Comparison of ENCODE assay signal across 7 mouse cellular contexts in the genomic region with DNA sequence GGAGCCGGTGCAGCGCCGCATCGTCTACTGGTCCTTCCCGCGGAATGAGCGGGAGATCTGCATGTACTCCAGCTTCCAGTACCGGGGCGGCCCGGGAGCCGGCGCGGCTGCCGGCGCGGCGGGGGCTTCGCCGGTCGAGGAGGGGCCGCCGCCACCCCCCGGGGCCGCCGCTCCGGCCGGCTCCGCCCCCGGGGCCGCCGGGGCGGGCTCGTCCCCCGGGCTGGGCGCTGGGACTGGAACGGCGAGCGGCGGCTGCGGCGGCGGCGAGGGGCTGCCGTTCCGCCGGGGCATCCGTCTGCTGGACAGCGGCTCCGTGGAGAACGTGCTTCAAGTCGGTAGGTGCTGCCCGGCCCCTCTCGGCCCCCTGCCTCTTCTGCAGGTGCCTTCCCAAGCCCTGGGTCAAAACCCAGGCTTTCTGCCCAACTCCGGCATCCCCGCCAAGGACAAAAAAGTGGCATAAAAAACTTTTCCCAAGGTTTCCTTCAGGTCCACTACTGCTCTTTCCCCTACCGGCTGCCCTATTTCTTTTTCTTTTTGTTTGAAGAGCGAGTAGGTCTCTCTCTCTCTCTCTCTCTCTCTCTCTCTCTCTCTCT. TPM values are rescaled to one million over a fixed set of nuclear protein-coding genes. Genes with fewer than 3 reads are reported as not detected.
DNase-seq lines count a peak whose midpoint lies in the region; ATAC-seq and TF ChIP-seq lines count a peak whose summit lies in the region.

No protein-coding gene starts in this region.

- no peak for TF ChIP-seq EP300 in heart, postnatal 0 days (IDR thresholded peaks at IDR 0.05; ENCODE audit: low read depth)

- DNase-seq in WW6 (ENCODE audit: low read depth, low spot score): peak; percentile 16
- DNase-seq in embryonic facial prominence, embryonic 10.5 days (ENCODE audit: low spot score): peak; percentile 68
- DNase-seq in heart, postnatal 0 days (ENCODE audit: low spot score): peak; percentile 22
- DNase-seq in kidney, postnatal 4 days: peak; percentile 51 to 65
- DNase-seq in lung, postnatal 14 days: peak; percentile 21
- DNase-seq in right cerebral cortex, postnatal 10 days (ENCODE audit: low spot score in 2 of 2): peak; percentile 35 to 36

- peak overlapping the region; percentile 90 for H3K27ac ChIP-seq in embryonic facial prominence, embryonic 10.5 days (replicated peaks)
- H3K27ac ChIP-seq in heart, postnatal 0 days (ENCODE audit: low read depth): peak overlapping the region; percentile 74; the same call in 1 of the 2 replicates

- TF ChIP-seq CTCF in E14TG2a.4 (conservative IDR thresholded peaks at IDR 0.05; ENCODE audit: low read length): no peak
- no peak for TF ChIP-seq CTCF in heart, postnatal 0 days (IDR thresholded peaks at IDR 0.05; ENCODE audit: low read depth)

- H3K4me2 ChIP-seq in heart, postnatal 0 days (ENCODE audit: low read depth, low read length): peak overlapping the region; percentile 99

- H3K9ac ChIP-seq in heart, postnatal 0 days (replicated peaks; ENCODE audit: low read depth, low read length): peak overlapping the region; percentile 67

- H3K4me3 ChIP-seq in E14TG2a.4 (replicated peaks; ENCODE audit: low read length): peak overlapping the region; percentile 92
- H3K4me3 ChIP-seq in embryonic facial prominence, embryonic 10.5 days: peak overlapping the region; percentile 81
- H3K4me3 ChIP-seq in heart, postnatal 0 days (ENCODE audit: low read depth, low read length): peak overlapping the region; percentile 95

- no peaks in the 10 kb centered on the region for H3K36me3 ChIP-seq in E14TG2a.4 (ENCODE audit: insufficient read depth, low read length)
- no peaks in the 10 kb centered on the region for H3K36me3 ChIP-seq in embryonic facial prominence, embryonic 10.5 days (replicated peaks)
- no peaks in the 10 kb centered on the region for H3K36me3 ChIP-seq in heart, postnatal 0 days (replicated peaks; ENCODE audit: control insufficient read depth, insufficient read depth, low read length)

- no peaks in the 10 kb centered on the region for H3K9me3 ChIP-seq in E14TG2a.4 (ENCODE audit: low read length)
- no peaks in the 10 kb centered on the region for H3K9me3 ChIP-seq in embryonic facial prominence, embryonic 10.5 days
- H3K9me3 ChIP-seq in heart, postnatal 0 days (replicated peaks; ENCODE audit: control insufficient read depth, low read length): no peaks in the 10 kb centered on the region

- peaks cover 14% of the 10 kb centered on the region for H3K4me1 ChIP-seq in E14TG2a.4 (replicated peaks; ENCODE audit: low read depth, low read length)
- peaks cover 20% of the 10 kb centered on the region for H3K4me1 ChIP-seq in embryonic facial prominence, embryonic 10.5 days
- H3K4me1 ChIP-seq in heart, postnatal 0 days (ENCODE audit: control insufficient read depth, insufficient read depth): no peaks in the 10 kb centered on the region; the same call in 1 of the 2 replicates

- peak; percentile 56 for ATAC-seq in heart, postnatal 0 days (ENCODE audit: insufficient read depth, low read depth)

- H3K27me3 ChIP-seq in E14TG2a.4 (ENCODE audit: insufficient read depth, low read length): peaks cover 24% of the 10 kb centered on the region
- H3K27me3 ChIP-seq in embryonic facial prominence, embryonic 10.5 days (replicated peaks; ENCODE audit: low read depth, poor library complexity, severe bottlenecking): peaks cover 27% of the 10 kb centered on the region
- peaks cover 15% of the 10 kb centered on the region; the same call in 1 of the 2 replicates for H3K27me3 ChIP-seq in heart, postnatal 0 days (ENCODE audit: control insufficient read depth, insufficient read depth, low read length)

- WGBS in embryonic facial prominence, embryonic 10.5 days: under 1% methylated on average over 57 of the region's 57 CpGs
- WGBS in heart, postnatal 0 days: under 1% methylated on average over 27 of the region's 57 CpGs

RNA-seq across cellular contexts. Expression of gene Zswim5, which starts 0.6 kb away (rescaled TPM):
- 2.7 and 3.0 TPM in 2 replicates for polyA plus RNA-seq in embryonic facial prominence, embryonic 10.5 days (2016; fragmentation: Nextera tagmentation; extraction: Ambion mirVana)
- 1.4 and 1.5 TPM in 2 replicates for total RNA-seq in heart, postnatal 0 days (2014; rRNA removed; ENCODE audit: low replicate concordance)
- polyA plus RNA-seq in heart, postnatal 0 days (2015; fragmentation: Nextera tagmentation; extraction: Ambion mirVana): 0.34 TPM in 2 replicates

RNA-seq across cellular contexts. Expression of gene Hpdl, which starts 56.3 kb away (rescaled TPM):
- polyA plus RNA-seq in embryonic facial prominence, embryonic 10.5 days (2016; fragmentation: Nextera tagmentation; extraction: Ambion mirVana): 2.3 TPM in 2 replicates
- total RNA-seq in heart, postnatal 0 days (2014; rRNA removed; ENCODE audit: low replicate concordance): 2.2 and 3.4 TPM in 2 replicates
- 2.1 and 2.9 TPM in 2 replicates for polyA plus RNA-seq in heart, postnatal 0 days (2015; fragmentation: Nextera tagmentation; extraction: Ambion mirVana)

Comparison
In these comparisons a context has a peak if more than half of its experiments do, and no peak if none do; other contexts are left out.
1. Peak in every context shown above with its lines: DNase-seq, ATAC-seq, H3K4me3 ChIP-seq and H3K27ac ChIP-seq.
2. DNase-seq: peak in every context shown above with its lines; median percentile 68 in embryonic facial prominence, embryonic 10.5 days; 58 in kidney, postnatal 4 days; 36 in right cerebral cortex, postnatal 10 days; 22 in heart, postnatal 0 days; 21 in lung, postnatal 14 days; 16 in WW6.